Mouse (Mus musculus) left cerebral cortex, adult 18-20 months (tissue): ENCODE results near the gene Vps33b. TPM values are rescaled to one million over a fixed set of nuclear protein-coding genes. Genes with fewer than 3 reads are reported as not detected.
A peak's percentile ranks its signal among the peaks of the same experiment; 100 is the strongest.

Experiments used
- DNase-seq, 2 experiments: peaks; one replicate each; pipeline ENCODE4 v3.0.0; 2021 to 2022; ENCODE audit warnings: low spot score in 2 of 2, mixed read lengths in 1 of 2
- long read RNA-seq, 2 experiments: library from polyadenylated mRNA; stranded (forward); transcript quantifications; one replicate each; pipeline ENCODE4 v2.0.0; 2021
- total RNA-seq, 2 experiments: library from RNA; stranded (reverse); gene quantifications; 2 replicates each; pipeline ENCODE4 v1.2.3; 2021

The Vps33b gene
- 10 to 100 TPM; 18.8 to 21.6 TPM for total RNA-seq
- long read RNA-seq, experiment 1, transcript Vps33b-201 (23 exons, 2,574 nt) = major isoform, 18 of 47 reads
- long read RNA-seq, experiment 1, partial matches to known transcripts = 0 of 47 reads
- long read RNA-seq, experiment 1, other reads (novel, unspliced or antisense) = 28 of 47 reads
- long read RNA-seq, experiment 2, transcript Vps33b-201 (23 exons, 2,574 nt) = major isoform, 19 of 30 reads
- long read RNA-seq, experiment 2, partial matches to known transcripts = 2 of 30 reads
- long read RNA-seq, experiment 2, other reads (novel, unspliced or antisense) = 9 of 30 reads

GRCm38 (mm10) chr7:80268897-80269750 lies at the start of gene Vps33b:
Vps33b (plus strand) TSS chr7:80269649.
- peak; percentile 96 to 99 for DNase-seq

- no peak for DNase-seq
Observed at GRCm38 (mm10) chr7:80220237-80220797, 49.1 kb upstream of the Vps33b start.

- no peak for DNase-seq
Observed at GRCm38 (mm10) chr7:80221179-80221750, 48.2 kb upstream of the Vps33b start.

GRCm38 (mm10) chr7:80227065-80227464 lies 42.4 kb upstream of the Vps33b start:
- no peak for DNase-seq

GRCm38 (mm10) chr7:80230196-80230595 lies 39.3 kb upstream of the Vps33b start:
- no peak for DNase-seq

GRCm38 (mm10) chr7:80231971-80232488 lies 37.4 kb upstream of the Vps33b start:
- DNase-seq = no peak

- peak; percentile 87 to 94 for DNase-seq
Observed at GRCm38 (mm10) chr7:80232489-80233029, 36.9 kb upstream of the Vps33b start, which contains the start of the genes Cib1 and Gdpgp1. Cib1 (minus strand) TSS chr7:80232813. Gdpgp1 (plus strand) TSS chr7:80232865.

- DNase-seq = no peak
Observed at GRCm38 (mm10) chr7:80233799-80234198, 35.6 kb upstream of the Vps33b start.

GRCm38 (mm10) chr7:80238542-80238941 lies 30.9 kb upstream of the Vps33b start:
- DNase-seq = no peak

- DNase-seq = no peak
Observed at GRCm38 (mm10) chr7:80241661-80242060, 27.8 kb upstream of the Vps33b start.

GRCm38 (mm10) chr7:80244851-80245250 lies 24.6 kb upstream of the Vps33b start:
- no peak for DNase-seq

GRCm38 (mm10) chr7:80246148-80246721 lies 23.2 kb upstream of the Vps33b start, which contains the start of gene Ttll13:
Ttll13 (plus strand) TSS chr7:80246376.
- DNase-seq = peak; percentile 95

- DNase-seq = no peak
Observed at GRCm38 (mm10) chr7:80246859-80247258, 22.6 kb upstream of the Vps33b start.

- no peak for DNase-seq
Observed at GRCm38 (mm10) chr7:80252437-80252836, 17.0 kb upstream of the Vps33b start.

GRCm38 (mm10) chr7:80252886-80253285 lies 16.6 kb upstream of the Vps33b start:
- DNase-seq = no peak

GRCm38 (mm10) chr7:80255981-80256380 lies 13.5 kb upstream of the Vps33b start:
- DNase-seq = no peak

GRCm38 (mm10) chr7:80257706-80258105 lies 11.7 kb upstream of the Vps33b start:
- DNase-seq = no peak

- DNase-seq = peak; percentile 87 to 88
Observed at GRCm38 (mm10) chr7:80260625-80261371, 8.7 kb upstream of the Vps33b start, which contains the start of gene Ngrn. Ngrn (plus strand) TSS chr7:80261215.

GRCm38 (mm10) chr7:80261372-80261990 lies 8.0 kb upstream of the Vps33b start:
- peak in 1 of 2 experiments; percentile 7 for DNase-seq
